Mouse (Mus musculus) liver, embryonic 14.5 days (tissue): ENCODE data around the gene Ybx1.

Source experiments
- CTCF ChIP-seq: IDR thresholded peaks from 2 replicates; pipeline ENCODE4 v1.5.1; 2016; ENCODE audit warnings: antibody characterized with exemption, low read depth, control low read depth
- EP300 ChIP-seq: IDR thresholded peaks from 2 replicates; pipeline ENCODE4 v1.6.1; 2016; ENCODE audit warnings: antibody characterized with exemption, low read depth

DNA sequence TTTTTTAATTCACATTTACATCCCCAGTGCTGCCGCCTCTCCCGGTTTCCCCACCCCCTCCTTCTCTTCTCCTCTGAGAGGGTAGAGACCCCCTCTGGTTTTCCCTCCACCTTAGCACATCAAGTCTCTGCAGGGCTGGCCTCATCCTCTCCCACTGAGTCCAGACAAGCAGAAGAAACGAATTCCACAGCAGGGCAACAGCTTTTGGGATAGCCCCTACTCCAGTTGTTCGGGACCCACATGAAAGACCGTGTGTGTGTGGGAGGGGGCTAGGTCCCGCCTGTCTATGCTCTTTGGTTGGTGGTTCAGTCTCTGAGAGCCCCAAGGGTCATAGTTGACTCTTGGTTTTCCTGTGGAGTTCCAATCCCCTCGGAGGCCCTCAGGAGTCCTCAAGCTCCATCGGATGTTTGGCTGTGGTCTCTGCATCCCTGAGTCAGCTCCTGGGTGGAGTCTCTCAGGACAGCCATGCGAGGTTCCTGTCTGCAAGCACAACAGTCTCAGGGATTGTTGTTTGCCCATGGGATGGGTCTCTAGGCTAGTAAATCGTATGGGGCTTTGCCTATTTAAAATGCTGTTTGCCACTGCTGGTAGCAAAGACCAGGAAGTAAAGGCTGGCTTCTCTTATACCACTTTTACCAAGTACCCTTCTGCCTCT lies 26.6 kb upstream of the Ybx1 start:
- no peak for TF ChIP-seq CTCF
- TF ChIP-seq EP300, result no peak
